Mouse (Mus musculus): ENCODE data around the gene Krt10.

DNA sequence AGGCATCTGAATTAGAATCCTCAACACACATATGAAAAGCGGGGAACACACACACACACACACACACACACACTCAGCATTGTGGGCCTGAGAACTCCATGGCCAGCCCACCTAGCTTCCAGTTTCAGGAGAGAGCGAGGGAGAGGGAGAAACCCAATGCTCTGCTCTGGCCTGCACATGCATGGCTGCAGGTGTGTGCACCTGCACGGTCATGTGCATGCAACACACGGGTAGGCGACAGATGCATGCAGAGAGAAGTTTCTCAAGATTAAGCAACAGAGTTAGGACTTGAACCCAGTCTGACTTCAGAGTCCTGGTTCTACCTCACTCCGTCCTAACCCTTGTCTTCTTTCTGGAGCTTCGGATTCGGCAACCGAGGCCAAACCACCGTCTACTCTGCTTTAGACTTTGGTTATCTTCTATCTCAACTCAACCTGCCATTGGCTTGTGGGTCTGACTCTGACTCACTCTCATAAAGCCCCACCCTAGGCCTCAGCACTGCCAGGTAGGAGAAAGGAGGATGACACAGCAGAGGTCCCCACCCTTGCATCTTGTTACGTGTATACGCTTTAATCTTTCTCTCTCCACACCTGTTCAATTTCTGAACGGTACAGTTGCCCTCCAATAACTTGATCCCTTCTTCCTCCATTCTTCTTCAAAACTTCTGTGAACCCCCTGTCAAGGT is 25.4 kb upstream of the Krt10 start:
- no peak for TF ChIP-seq CTCF (IDR thresholded peaks at IDR 0.05 in 2 of 3, conservative IDR thresholded peaks at IDR 0.05 in 1 of 3; ENCODE audit: control insufficient read depth in 1 of 3, insufficient read depth in 1 of 3, low read depth in 2 of 3, low read length in 3 of 3, poor library complexity in 1 of 3, severe bottlenecking in 1 of 3)
- TF ChIP-seq MEF2A (IDR thresholded peaks at IDR 0.05; ENCODE audit: extremely low read depth, insufficient replicate concordance, low read depth, low read length, poor library complexity, severe bottlenecking): no peak
- TF ChIP-seq MXI1 (IDR thresholded peaks at IDR 0.05; ENCODE audit: low read depth, low read length): no peak
- no peak for TF ChIP-seq E2F4 (IDR thresholded peaks at IDR 0.05; ENCODE audit: borderline replicate concordance, low read depth, low read length)
- TF ChIP-seq GATA1 (IDR thresholded peaks at IDR 0.05; ENCODE audit: low read depth, low read length): no peak
- no peak for TF ChIP-seq USF1 (IDR thresholded peaks at IDR 0.05; ENCODE audit: low read depth, low read length)
- no peak for TF ChIP-seq POLR2AphosphoS2 (IDR thresholded peaks at IDR 0.05; ENCODE audit: low read length)
- no peak for TF ChIP-seq ZC3H11A (IDR thresholded peaks at IDR 0.05; ENCODE audit: low read depth, low read length)
- no peak for TF ChIP-seq RAD21 (IDR thresholded peaks at IDR 0.05; ENCODE audit: low read depth, low read length)

All from MEL (cell line).